Mouse (Mus musculus) right cerebral cortex, adult 2 months (tissue): ENCODE measurements around the gene Tspan18.

Experiments
- DNase-seq, 2 experiments: peaks; one replicate each; pipeline ENCODE4 v3.0.0; 2021 to 2022; ENCODE audit warnings: low spot score in 2 of 2

The Tspan18 gene

GRCm38 (mm10) chr2:93333817-93334731 lies at the start of gene Tspan18:
Gene Tspan18, minus strand, starts transcription at chr2:93334505.
- peak; percentile 11 to 41 for DNase-seq

- no peak for DNase-seq
These were observed 49.5 kb upstream of the Tspan18 start for GRCm38 (mm10) chr2:93383831-93384230.

DNA sequence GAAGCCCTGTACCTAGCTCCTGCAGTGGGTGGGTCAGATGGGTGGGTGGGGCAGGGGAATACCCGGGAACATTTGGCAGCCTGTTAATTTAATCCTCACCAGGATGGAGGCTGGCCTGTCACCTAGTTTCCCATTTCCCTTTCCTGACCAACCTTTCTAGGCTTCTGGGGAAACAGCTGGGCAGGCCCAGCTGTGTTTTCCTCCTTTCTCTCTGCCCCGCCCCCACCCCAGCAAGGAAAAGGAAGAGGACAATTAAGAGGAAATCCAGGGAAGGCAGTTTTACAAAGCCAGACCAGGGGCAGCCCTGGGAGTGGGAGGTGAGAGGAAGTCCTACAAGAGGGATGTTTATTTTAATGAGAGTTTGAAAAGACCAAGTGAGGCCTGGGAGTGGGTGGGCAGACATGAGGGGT lies 46.4 kb upstream of the Tspan18 start:
- no peak for DNase-seq

GRCm38 (mm10) chr2:93377797-93378196 lies 43.5 kb upstream of the Tspan18 start:
- peak; percentile 45 to 48 for DNase-seq

- DNase-seq, result no peak
These were observed 42.9 kb upstream of the Tspan18 start for GRCm38 (mm10) chr2:93377157-93377556.

DNA sequence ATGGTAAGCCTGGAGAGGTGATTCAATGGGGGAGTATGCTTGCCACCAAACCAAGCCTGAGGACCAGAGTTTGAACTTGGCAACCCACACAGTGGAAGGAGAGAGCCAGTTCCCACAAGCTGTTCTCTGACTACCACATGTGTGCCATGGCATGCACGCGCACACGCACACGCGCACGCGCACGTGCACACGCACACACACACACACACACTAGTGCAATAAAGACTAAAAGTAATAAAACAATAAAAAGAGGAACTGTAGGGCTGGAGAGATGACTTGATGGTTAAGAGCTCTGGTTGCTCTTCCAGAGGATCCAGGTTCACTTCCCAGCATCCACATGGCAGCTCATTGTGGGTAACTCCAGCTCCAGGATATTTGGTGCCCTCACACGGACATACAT lies 38.6 kb upstream of the Tspan18 start:
- no peak for DNase-seq

DNA sequence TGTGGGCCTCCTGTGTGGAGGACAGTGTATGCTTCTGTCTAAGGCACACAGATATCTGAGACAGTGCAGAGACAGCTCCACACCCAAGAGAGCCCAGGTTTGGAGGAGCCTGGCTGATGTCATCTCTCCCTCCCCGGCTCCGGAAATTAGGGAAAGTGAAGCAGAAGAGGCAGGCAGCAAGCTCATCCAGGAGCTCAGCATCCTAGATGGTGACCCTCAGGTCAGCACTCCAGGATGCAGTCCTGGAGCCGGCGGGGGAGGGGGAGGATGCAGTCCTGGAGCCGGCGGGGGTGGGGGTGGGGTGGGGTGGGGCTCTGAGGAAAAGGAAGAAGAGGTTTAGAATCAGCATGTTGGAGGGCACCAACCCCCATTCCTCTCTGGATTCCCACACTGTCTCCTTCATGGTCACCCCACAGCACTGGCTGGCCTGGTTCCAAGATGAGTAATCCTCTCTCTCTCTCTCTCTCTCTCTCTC lies 37.8 kb upstream of the Tspan18 start:
- no peak for DNase-seq

DNA sequence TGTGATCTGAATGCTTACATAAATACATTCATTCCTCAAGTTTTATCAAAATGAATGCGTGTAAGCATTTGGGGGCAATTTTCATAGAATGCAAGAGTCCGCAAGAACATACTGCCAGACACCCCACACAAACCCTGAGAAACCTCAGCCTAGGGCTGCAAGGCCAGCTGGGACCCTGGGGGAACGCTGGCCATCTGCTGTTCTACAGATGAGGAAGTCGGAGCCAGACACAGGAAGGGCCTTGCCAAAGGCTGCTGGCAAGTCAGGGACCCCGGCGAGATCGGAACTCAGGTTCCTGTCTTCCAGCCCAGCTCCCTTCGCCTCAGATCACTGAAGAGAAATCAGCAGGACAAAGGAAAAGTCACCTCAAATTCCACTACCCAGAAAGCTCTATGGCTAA lies 34.6 kb upstream of the Tspan18 start:
- no peak for DNase-seq

DNA sequence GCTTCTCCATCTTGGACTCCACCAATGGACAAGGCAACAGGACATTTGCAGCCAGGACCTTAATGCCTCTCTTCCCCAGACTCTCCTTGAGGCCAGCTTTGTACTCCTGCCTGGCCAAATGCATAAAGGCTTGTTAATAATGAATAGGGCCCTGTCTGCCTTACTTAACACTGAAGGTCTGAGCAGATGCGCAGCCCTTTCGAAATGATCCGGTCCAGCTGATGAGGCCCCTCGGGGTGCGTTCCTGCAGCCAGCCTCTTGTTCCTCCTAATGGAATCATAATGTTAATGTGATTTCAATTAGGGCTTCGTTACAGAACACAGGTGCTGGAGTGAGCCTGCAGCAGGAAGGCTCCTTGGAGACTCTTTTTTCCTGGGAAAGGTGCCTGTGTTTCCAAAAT lies 33.7 kb upstream of the Tspan18 start:
- no peak for DNase-seq

GRCm38 (mm10) chr2:93365411-93365810 lies 31.1 kb upstream of the Tspan18 start:
- DNase-seq, result no peak

DNA sequence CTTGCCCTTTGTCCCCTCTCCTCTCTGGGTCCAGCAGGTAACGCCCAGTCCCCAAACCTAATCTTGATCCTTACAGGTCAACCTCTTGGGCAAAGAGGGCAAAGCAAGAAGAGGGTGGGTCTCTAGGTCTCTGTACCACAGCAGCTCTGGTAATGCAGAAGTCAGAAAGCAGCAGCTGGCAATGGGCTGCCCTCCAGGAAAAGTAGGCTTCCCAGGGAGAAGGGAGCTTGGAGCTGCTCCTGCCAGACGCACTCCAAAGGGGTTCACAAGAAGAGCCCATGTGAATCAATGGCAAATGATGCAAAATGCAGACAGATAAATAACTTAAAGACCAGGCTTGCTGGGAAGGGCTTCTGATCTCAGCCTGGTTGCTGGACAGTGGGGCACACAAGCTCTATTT lies 30.6 kb upstream of the Tspan18 start:
- no peak for DNase-seq

DNA sequence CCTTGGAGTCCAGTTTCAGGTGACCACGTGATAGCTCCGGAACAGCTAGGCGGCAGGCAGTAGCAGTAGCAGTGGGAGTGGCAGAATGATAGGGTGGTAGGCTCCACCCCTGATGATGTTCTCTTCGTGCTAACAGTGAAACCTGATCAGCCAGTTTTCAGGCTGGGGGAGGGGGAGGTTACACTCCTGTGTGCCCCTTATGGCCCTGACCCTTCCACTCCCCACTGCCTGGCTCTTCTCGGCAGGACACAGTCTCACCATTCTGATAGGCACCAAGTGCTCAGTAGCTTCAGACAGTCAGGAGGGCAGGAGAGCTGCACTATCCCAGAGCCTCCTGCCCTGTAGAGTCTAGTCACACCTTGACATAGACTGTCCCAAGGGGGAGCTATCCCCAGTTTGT lies 27.1 kb upstream of the Tspan18 start:
- no peak for DNase-seq

GRCm38 (mm10) chr2:93360310-93360709 lies 26.0 kb upstream of the Tspan18 start:
- DNase-seq, result no peak

- DNase-seq, result no peak
These were observed 23.1 kb upstream of the Tspan18 start for GRCm38 (mm10) chr2:93357391-93357790.

- peak in 1 of 2 experiments; percentile 20 for DNase-seq
These were observed 21.5 kb upstream of the Tspan18 start for GRCm38 (mm10) chr2:93355845-93356244.

DNA sequence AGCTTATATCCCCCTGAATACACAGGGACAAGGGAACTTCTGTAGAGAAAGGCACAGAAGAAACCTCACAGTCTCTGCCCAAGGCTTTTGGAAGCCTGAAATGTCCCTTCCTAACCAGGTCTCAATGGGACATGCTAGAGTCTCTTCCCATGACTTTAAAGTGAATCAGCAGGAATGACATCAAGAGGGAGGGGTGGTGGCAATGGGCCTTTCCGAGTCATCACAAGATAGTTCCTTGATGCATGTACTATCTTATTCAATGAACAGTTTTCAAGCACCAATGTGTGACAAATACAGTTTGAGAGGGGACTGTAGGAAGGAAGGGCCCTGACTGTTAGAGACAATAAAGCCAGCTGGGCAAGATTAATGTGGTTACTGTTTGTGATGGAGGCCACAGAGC lies 20.3 kb upstream of the Tspan18 start:
- no peak for DNase-seq

- no peak for DNase-seq
These were observed 19.4 kb upstream of the Tspan18 start for GRCm38 (mm10) chr2:93353725-93354124.

- peak in 1 of 2 experiments; percentile 11 for DNase-seq
These were observed 18.8 kb upstream of the Tspan18 start for GRCm38 (mm10) chr2:93352915-93353685.

DNA sequence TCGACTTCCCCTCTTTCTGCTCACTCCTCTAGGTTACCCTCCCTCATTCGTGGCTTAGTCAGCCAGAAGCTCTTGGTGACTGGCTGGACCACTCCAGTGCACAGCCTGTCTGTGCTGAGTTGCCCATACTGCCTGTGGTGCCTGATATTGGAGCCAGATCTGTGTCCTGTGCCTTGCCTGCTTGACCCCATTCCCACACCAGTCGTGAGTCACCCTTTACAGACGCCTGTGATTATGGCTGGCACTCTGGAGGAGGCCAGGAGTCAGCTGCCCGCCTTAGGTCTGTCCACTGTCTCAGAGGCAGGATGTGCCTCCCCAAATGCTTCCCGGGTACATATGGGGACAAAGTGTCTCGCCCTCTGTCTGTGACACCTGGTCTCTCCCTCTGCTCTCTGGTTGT lies 17.0 kb upstream of the Tspan18 start:
- DNase-seq, result no peak

DNA sequence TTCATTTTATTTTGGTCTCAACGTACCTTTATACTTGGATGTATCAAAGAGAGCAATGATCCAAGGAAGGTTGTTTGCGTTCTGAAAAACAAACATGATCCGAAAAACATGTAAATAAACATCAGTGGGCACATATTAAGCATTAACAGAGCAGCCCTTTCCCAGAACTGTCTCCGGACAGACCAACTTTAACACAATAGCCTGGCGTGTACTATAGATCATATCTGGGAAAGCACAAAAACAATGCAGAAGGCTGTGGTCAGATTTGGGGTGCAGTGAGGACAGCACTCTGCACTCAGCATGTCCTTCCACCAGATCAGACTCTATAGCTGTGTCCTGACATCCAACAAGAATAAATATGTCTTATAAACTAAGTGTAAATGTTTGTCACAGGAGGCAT lies 12.7 kb upstream of the Tspan18 start:
- no peak for DNase-seq

DNA sequence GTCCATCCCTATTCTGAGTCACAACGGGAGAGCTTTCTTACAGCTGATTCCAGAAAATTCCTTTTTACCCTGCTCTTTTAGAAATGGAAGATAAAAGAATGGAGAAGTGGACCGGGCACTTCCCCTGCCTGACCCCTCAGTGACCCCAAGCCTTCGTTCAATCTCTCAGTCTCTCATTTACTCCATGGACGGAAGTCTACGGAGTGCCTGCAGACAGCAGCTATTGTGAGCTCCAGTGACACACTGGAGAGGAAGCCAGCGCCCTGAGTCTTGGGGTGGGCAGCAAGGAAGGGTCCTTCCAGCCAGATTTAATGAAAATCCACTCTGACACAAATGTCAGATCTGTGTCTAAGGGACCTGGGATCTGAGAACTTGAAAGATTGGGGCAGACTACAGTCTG lies 12.3 kb upstream of the Tspan18 start:
- DNase-seq, result no peak

GRCm38 (mm10) chr2:93345663-93346268 lies 11.5 kb upstream of the Tspan18 start:
- DNase-seq, result no peak
